In the genomic region with DNA sequence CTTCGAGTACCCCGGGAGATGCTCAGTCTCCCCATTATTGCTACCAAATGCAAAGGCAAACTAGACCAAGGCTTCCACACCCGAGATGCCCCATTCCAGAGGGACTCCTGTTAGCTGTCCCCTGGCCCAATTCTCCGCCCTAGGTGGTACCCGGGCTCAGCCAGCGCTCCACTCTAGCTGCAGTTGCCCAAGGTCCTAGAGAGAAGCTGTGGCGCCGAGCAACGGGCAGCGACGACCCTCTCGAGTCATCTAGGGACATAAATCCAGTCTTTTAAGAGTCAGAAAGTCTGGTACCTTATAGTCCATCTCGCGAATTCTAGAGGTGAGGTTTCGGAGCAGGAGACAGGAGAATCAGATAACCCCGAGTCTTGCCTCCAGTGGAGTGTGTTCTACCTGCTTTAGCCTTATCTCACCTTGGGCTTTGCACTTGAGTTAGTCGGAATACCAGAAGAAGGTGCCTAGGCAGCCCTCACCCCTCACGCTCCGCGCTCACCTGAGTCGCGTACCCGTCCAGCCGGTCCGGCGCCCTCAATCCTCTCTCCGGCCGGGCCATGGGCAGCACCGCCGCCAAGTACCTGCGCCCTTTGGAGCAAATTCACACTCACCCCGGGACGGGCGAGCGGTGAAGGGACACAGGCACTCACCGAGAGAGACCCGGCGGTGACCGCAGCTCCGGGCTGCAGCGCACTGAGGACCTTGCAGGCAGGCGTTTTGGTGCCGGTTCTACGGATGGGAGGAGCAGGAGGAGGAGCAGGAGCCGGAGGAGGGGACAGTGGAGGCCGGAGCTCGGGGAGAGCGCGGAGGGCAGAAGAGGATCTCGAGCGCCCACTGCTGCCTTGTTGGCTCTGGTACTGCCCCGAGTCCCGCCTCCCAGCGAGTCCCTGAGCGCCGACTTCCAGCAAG, we compare ENCODE assay signal across 8 mouse cellular contexts.
A peak's percentile ranks its signal among the peaks of the same experiment; 100 is the strongest.
DNase-seq lines count a peak whose midpoint lies in the region; ATAC-seq lines count a peak whose summit lies in the region.

No protein-coding gene starts in this region.

- ATAC-seq in common myeloid progenitor, adult 5-6 weeks (replicated peaks; ENCODE audit: low read depth, poor library complexity, severe bottlenecking): peak; percentile 96
- peak; percentile 97 for ATAC-seq in intestine, embryonic 14.5 days (replicated peaks; ENCODE audit: low FRiP score, low TSS enrichment, low read depth)
- ATAC-seq in megakaryocyte, adult 5-6 weeks (ENCODE audit: poor library complexity, severe bottlenecking): peak; percentile 97

- under 1% methylated on average over 52 of the region's 56 CpGs for WGBS in intestine, embryonic 14.5 days

- H3K4me3 ChIP-seq in intestine, embryonic 14.5 days (ENCODE audit: low read depth, low read length): peak overlapping the region; percentile 68

- no peaks in the 10 kb centered on the region; the same call in 1 of the 2 replicates for H3K4me1 ChIP-seq in intestine, embryonic 14.5 days (replicated peaks; ENCODE audit: control insufficient read depth, insufficient read depth, low read length)

- H3K9ac ChIP-seq in intestine, embryonic 14.5 days (ENCODE audit: low read length): peak overlapping the region; percentile 33

- H3K4me2 ChIP-seq in intestine, embryonic 14.5 days (ENCODE audit: low read length): peak overlapping the region; percentile 85

- DNase-seq in WW6 (ENCODE audit: low read depth, low spot score): peak; percentile 80
- DNase-seq in gastrocnemius, postnatal 10 days: peak; percentile 76
- peak; percentile 91 for DNase-seq in intestine, embryonic 14.5 days (ENCODE audit: low spot score)
- DNase-seq in left cerebral cortex, adult 9 months (ENCODE audit: low spot score in 2 of 2): peak; percentile 77 to 93
- peak; percentile 95 for DNase-seq in right cerebral cortex, adult 18-20 months
- DNase-seq in urinary bladder, adult 2 months (ENCODE audit: low spot score): peak; percentile 93

- no peaks in the 10 kb centered on the region for H3K36me3 ChIP-seq in intestine, embryonic 14.5 days (ENCODE audit: control insufficient read depth, insufficient read depth, low read length)

- H3K9me3 ChIP-seq in intestine, embryonic 14.5 days (ENCODE audit: control insufficient read depth, low read length): no peaks in the 10 kb centered on the region

- no peak overlapping the region for H3K27ac ChIP-seq in intestine, embryonic 14.5 days (ENCODE audit: low read depth)

- peaks cover 25% of the 10 kb centered on the region; the same call in 1 of the 2 replicates for H3K27me3 ChIP-seq in intestine, embryonic 14.5 days (replicated peaks; ENCODE audit: control insufficient read depth, insufficient read depth, low read length)
